ENCODE assay signal across 12 mouse cellular contexts in the genomic region with DNA sequence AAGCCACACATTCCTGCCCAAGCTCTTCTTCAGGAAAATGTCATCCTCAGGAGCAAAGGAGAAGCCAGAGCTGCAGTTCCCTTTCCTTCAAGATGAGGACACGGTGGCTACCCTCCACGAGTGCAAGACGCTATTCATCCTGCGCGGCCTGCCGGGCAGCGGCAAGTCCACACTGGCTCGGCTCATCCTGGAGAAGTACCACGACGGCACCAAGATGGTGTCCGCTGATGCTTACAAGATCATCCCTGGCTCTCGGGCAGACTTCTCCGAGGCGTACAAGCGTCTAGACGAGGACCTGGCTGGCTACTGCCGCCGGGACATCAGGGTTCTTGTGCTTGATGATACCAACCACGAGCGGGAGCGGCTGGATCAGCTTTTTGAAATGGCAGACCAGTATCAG. TPM values are rescaled to one million over a fixed set of nuclear protein-coding genes. Genes with fewer than 3 reads are reported as not detected.
DNase-seq lines count a peak whose midpoint lies in the region; ATAC-seq and TF ChIP-seq lines count a peak whose summit lies in the region.
"Had no signal": no experiment of that assay in that cellular context is flagged by ENCODE, and none has a peak within 500 bp of the region (broad histone marks: within the 10 kb centered on the region; RNA-seq: fewer than 3 reads in every experiment).

No protein-coding gene starts in this region.

- no peak overlapping the region for H3K9ac ChIP-seq in liver, embryonic 13.5 days
- H3K9ac ChIP-seq in liver, embryonic 11.5 days (ENCODE audit: low read depth, low read length): no peak overlapping the region
- H3K9ac ChIP-seq in intestine, embryonic 15.5 days: no peak overlapping the region
- H3K9ac ChIP-seq: lung, embryonic 14.5 days had no signal

- no peak for TF ChIP-seq POLR2A in myocyte (IDR thresholded peaks at IDR 0.05; ENCODE audit: insufficient read length, low read depth)
- no peak for TF ChIP-seq POLR2A in lung, adult 2 months (IDR thresholded peaks at IDR 0.05; ENCODE audit: borderline replicate concordance, extremely low read depth, low read depth, low read length)

- peak overlapping the region; percentile 87; the same call in 1 of the 2 replicates for H3K4me2 ChIP-seq in liver, embryonic 13.5 days
- no peak overlapping the region; the same call in 1 of the 2 replicates for H3K4me2 ChIP-seq in liver, embryonic 11.5 days
- H3K4me2 ChIP-seq in intestine, embryonic 15.5 days (replicated peaks): peak overlapping the region; percentile 69
- no peak overlapping the region for H3K4me2 ChIP-seq in myocyte (ENCODE audit: low read depth)

- 67% methylated on average over 21 of the region's 21 CpGs for WGBS in liver, embryonic 13.5 days (ENCODE audit: insufficient replicate concordance)
- 62% methylated on average over 21 of the region's 21 CpGs for WGBS in liver, embryonic 11.5 days
- 68% methylated on average over 21 of the region's 21 CpGs for WGBS in embryonic facial prominence, embryonic 10.5 days
- WGBS in intestine, embryonic 15.5 days: 73% methylated on average over 21 of the region's 21 CpGs
- 75% methylated on average over 21 of the region's 21 CpGs for WGBS in lung, adult 2 months

- no peaks in the 10 kb centered on the region for H3K9me3 ChIP-seq in liver, embryonic 13.5 days (replicated peaks)
- no peaks in the 10 kb centered on the region for H3K9me3 ChIP-seq in liver, embryonic 11.5 days (ENCODE audit: control insufficient read depth, low read length)
- H3K9me3 ChIP-seq in embryonic facial prominence, embryonic 10.5 days: no peaks in the 10 kb centered on the region
- H3K9me3 ChIP-seq in intestine, embryonic 15.5 days: no peaks in the 10 kb centered on the region

- no peak for ATAC-seq in liver, embryonic 13.5 days (ENCODE audit: low read depth)
- ATAC-seq in liver, embryonic 11.5 days (replicated peaks; ENCODE audit: low FRiP score): no peak
- ATAC-seq in intestine, embryonic 15.5 days: no peak

- no peak overlapping the region for H3K4me3 ChIP-seq in liver, embryonic 13.5 days (replicated peaks)
- H3K4me3 ChIP-seq in liver, embryonic 11.5 days (ENCODE audit: low read depth, low read length): no peak overlapping the region
- H3K4me3 ChIP-seq in embryonic facial prominence, embryonic 10.5 days: peak overlapping the region; percentile 79; the same call in 1 of the 2 replicates
- H3K4me3 ChIP-seq in intestine, embryonic 15.5 days (replicated peaks): no peak overlapping the region
- no peak overlapping the region for H3K4me3 ChIP-seq in myocyte
- H3K4me3 ChIP-seq in lung, adult 2 months (replicated peaks; ENCODE audit: extremely low read depth, low read depth, low read length): no peak overlapping the region

- no peak for TF ChIP-seq CTCF in lung, adult 2 months (IDR thresholded peaks at IDR 0.05; ENCODE audit: insufficient read depth, low read length)

- no peak for DNase-seq in liver, embryonic 13.5 days
- DNase-seq in liver, embryonic 11.5 days (ENCODE audit: low spot score): no peak
- DNase-seq in embryonic facial prominence, embryonic 10.5 days (ENCODE audit: low spot score): no peak
- no peak for DNase-seq in lung, adult 2 months
- no peak for DNase-seq in ovary, adult 18-20 months (ENCODE audit: low spot score)
- no peak for DNase-seq in natural killer cell, adult 2 months (ENCODE audit: low spot score in 2 of 2)
- DNase-seq: adrenal gland, postnatal 14 days; gastrocnemius, postnatal 25 days; lung, embryonic 14.5 days had no signal

- H3K36me3 ChIP-seq in liver, embryonic 13.5 days: peaks cover 24% of the 10 kb centered on the region
- peaks cover 12% of the 10 kb centered on the region for H3K36me3 ChIP-seq in liver, embryonic 11.5 days (ENCODE audit: control insufficient read depth, insufficient read depth, low read length)
- H3K36me3 ChIP-seq in embryonic facial prominence, embryonic 10.5 days (replicated peaks): peaks cover 49% of the 10 kb centered on the region
- peaks cover 18% of the 10 kb centered on the region for H3K36me3 ChIP-seq in intestine, embryonic 15.5 days
- peaks cover 2% of the 10 kb centered on the region for H3K36me3 ChIP-seq in myocyte (ENCODE audit: control insufficient read depth, insufficient read depth)

- H3K27ac ChIP-seq in liver, embryonic 13.5 days: no peak overlapping the region; the same call in 1 of the 2 replicates
- no peak overlapping the region for H3K27ac ChIP-seq in liver, embryonic 11.5 days (ENCODE audit: low read depth, low read length)
- H3K27ac ChIP-seq in embryonic facial prominence, embryonic 10.5 days (replicated peaks): 0 out of 2 replicates have a peak overlapping the region, but pooled peaks have one; percentile 19
- no peak overlapping the region for H3K27ac ChIP-seq in intestine, embryonic 15.5 days

- H3K79me2 ChIP-seq in myocyte (ENCODE audit: control insufficient read depth, insufficient read depth): no peaks in the 10 kb centered on the region

- H3K4me1 ChIP-seq in liver, embryonic 13.5 days (replicated peaks): peaks cover 25% of the 10 kb centered on the region
- H3K4me1 ChIP-seq in liver, embryonic 11.5 days (replicated peaks; ENCODE audit: control insufficient read depth, insufficient read depth, low read length): peaks cover 10% of the 10 kb centered on the region
- peaks cover 22% of the 10 kb centered on the region for H3K4me1 ChIP-seq in embryonic facial prominence, embryonic 10.5 days
- peaks cover 7% of the 10 kb centered on the region; the same call in 1 of the 2 replicates for H3K4me1 ChIP-seq in intestine, embryonic 15.5 days (replicated peaks)
- H3K4me1 ChIP-seq in lung, adult 2 months (ENCODE audit: control insufficient read depth, insufficient read depth, low read length): peaks cover 5% of the 10 kb centered on the region; the same call in 1 of the 2 replicates

- no peak overlapping the region for H3ac ChIP-seq in myocyte (ENCODE audit: control insufficient read depth, insufficient read length)

- peaks cover 6% of the 10 kb centered on the region for H3K27me3 ChIP-seq in liver, embryonic 13.5 days
- 0 out of 2 replicates have a peak, but pooled peaks cover 2% of the 10 kb centered on the region for H3K27me3 ChIP-seq in liver, embryonic 11.5 days (replicated peaks; ENCODE audit: control insufficient read depth, insufficient read depth, low read length)
- H3K27me3 ChIP-seq in embryonic facial prominence, embryonic 10.5 days (replicated peaks; ENCODE audit: low read depth, poor library complexity, severe bottlenecking): peaks cover 34% of the 10 kb centered on the region
- H3K27me3 ChIP-seq in intestine, embryonic 15.5 days (replicated peaks): 0 out of 2 replicates have a peak, but pooled peaks cover under 1% of the 10 kb centered on the region
- H3K27me3 ChIP-seq in myocyte (ENCODE audit: control insufficient read depth, insufficient read depth, insufficient read length): no peaks in the 10 kb centered on the region

TF ChIP-seq in myocyte, 11 proteins besides CTCF, POLR2A, EP300 and RAD21:
- TF ChIP-seq MYOG (IDR thresholded peaks at IDR 0.05; ENCODE audit: control insufficient read depth in 1 of 3, insufficient read depth in 1 of 3, insufficient read length in 2 of 3, low read depth in 2 of 3) (no peak), POLR2AphosphoS2 (IDR thresholded peaks at IDR 0.05; ENCODE audit: insufficient read length, low read depth) (peak; percentile 45), MYOD1 (IDR thresholded peaks at IDR 0.05; ENCODE audit: control insufficient read depth in 1 of 3, insufficient read length in 2 of 3, low read depth in 2 of 3) (no peak)

RNA-seq across cellular contexts. Expression of gene Cnp, which starts 1.6 kb away (rescaled TPM):
- 13.2 and 14.1 TPM in 2 replicates for polyA plus RNA-seq in liver, embryonic 13.5 days (2015; fragmentation: Nextera tagmentation; extraction: Ambion mirVana)
- 19.4 and 19.7 TPM in 2 replicates for polyA plus RNA-seq in liver, embryonic 11.5 days (2014; fragmentation: Nextera tagmentation; extraction: Ambion mirVana)
- 21.3 and 25.1 TPM in 2 replicates for polyA plus RNA-seq in embryonic facial prominence, embryonic 10.5 days (2016; fragmentation: Nextera tagmentation; extraction: Ambion mirVana)
- polyA plus RNA-seq in intestine, embryonic 15.5 days (2015; fragmentation: Nextera tagmentation; extraction: Ambion mirVana): 32.1 and 34.4 TPM in 2 replicates
- 18.5 TPM for polyA plus RNA-seq in myocyte (2012; fragmentation: generic; extraction: Trizol)
- 27.5 and 29.9 TPM in 2 replicates for polyA plus RNA-seq in lung, adult 2 months (2012; rRNA removed)

RNA-seq across cellular contexts. Expression of gene Ttc25, which starts 30.8 kb away (rescaled TPM):
- polyA plus RNA-seq in liver, embryonic 13.5 days (2015; fragmentation: Nextera tagmentation; extraction: Ambion mirVana): 0.08 and 0.16 TPM in 2 replicates
- 0.18 and 0.26 TPM in 2 replicates for polyA plus RNA-seq in liver, embryonic 11.5 days (2014; fragmentation: Nextera tagmentation; extraction: Ambion mirVana)
- 1.4 and 1.7 TPM in 2 replicates for polyA plus RNA-seq in embryonic facial prominence, embryonic 10.5 days (2016; fragmentation: Nextera tagmentation; extraction: Ambion mirVana)
- 0.19 and 0.20 TPM in 2 replicates for polyA plus RNA-seq in intestine, embryonic 15.5 days (2015; fragmentation: Nextera tagmentation; extraction: Ambion mirVana)
- polyA plus RNA-seq in myocyte (2012; fragmentation: generic; extraction: Trizol): 0.71 TPM
- 1.8 and 3.4 TPM in 2 replicates for polyA plus RNA-seq in lung, adult 2 months (2012; rRNA removed)
- polyA plus RNA-seq: erythroblast, embryonic 14.5 days had no signal

RNA-seq across cellular contexts. Expression of gene Nkiras2, which starts 42.8 kb away (rescaled TPM):
- 19.9 and 20.9 TPM in 2 replicates for polyA plus RNA-seq in liver, embryonic 13.5 days (2015; fragmentation: Nextera tagmentation; extraction: Ambion mirVana)
- polyA plus RNA-seq in liver, embryonic 11.5 days (2014; fragmentation: Nextera tagmentation; extraction: Ambion mirVana): 35.4 and 36.5 TPM in 2 replicates
- polyA plus RNA-seq in embryonic facial prominence, embryonic 10.5 days (2016; fragmentation: Nextera tagmentation; extraction: Ambion mirVana): 77.2 and 81.4 TPM in 2 replicates
- 57.6 and 65.0 TPM in 2 replicates for polyA plus RNA-seq in intestine, embryonic 15.5 days (2015; fragmentation: Nextera tagmentation; extraction: Ambion mirVana)
- polyA plus RNA-seq in myocyte (2012; fragmentation: generic; extraction: Trizol): 130 TPM
- polyA plus RNA-seq in lung, adult 2 months (2012; rRNA removed): 59.4 and 84.5 TPM in 2 replicates

RNA-seq across cellular contexts. Expression of gene Dnajc7, which starts 43.7 kb away (rescaled TPM):
- 70.7 and 86.2 TPM in 2 replicates for polyA plus RNA-seq in liver, embryonic 13.5 days (2015; fragmentation: Nextera tagmentation; extraction: Ambion mirVana)
- polyA plus RNA-seq in liver, embryonic 11.5 days (2014; fragmentation: Nextera tagmentation; extraction: Ambion mirVana): 70.6 and 70.8 TPM in 2 replicates
- polyA plus RNA-seq in embryonic facial prominence, embryonic 10.5 days (2016; fragmentation: Nextera tagmentation; extraction: Ambion mirVana): 272 and 279 TPM in 2 replicates
- 188 TPM in 2 replicates for polyA plus RNA-seq in intestine, embryonic 15.5 days (2015; fragmentation: Nextera tagmentation; extraction: Ambion mirVana)
- polyA plus RNA-seq in myocyte (2012; fragmentation: generic; extraction: Trizol): 113 TPM
- 29.8 and 56.5 TPM in 2 replicates for polyA plus RNA-seq in lung, adult 2 months (2012; rRNA removed)

RNA-seq across cellular contexts. Expression of gene Acly, which starts 48.5 kb away (rescaled TPM):
- polyA plus RNA-seq in liver, embryonic 13.5 days (2015; fragmentation: Nextera tagmentation; extraction: Ambion mirVana): 86.2 and 108 TPM in 2 replicates
- 159 and 194 TPM in 2 replicates for polyA plus RNA-seq in liver, embryonic 11.5 days (2014; fragmentation: Nextera tagmentation; extraction: Ambion mirVana)
- polyA plus RNA-seq in embryonic facial prominence, embryonic 10.5 days (2016; fragmentation: Nextera tagmentation; extraction: Ambion mirVana): 291 and 321 TPM in 2 replicates
- polyA plus RNA-seq in intestine, embryonic 15.5 days (2015; fragmentation: Nextera tagmentation; extraction: Ambion mirVana): 146 and 153 TPM in 2 replicates
- 95.5 TPM for polyA plus RNA-seq in myocyte (2012; fragmentation: generic; extraction: Trizol)
- polyA plus RNA-seq in lung, adult 2 months (2012; rRNA removed): 166 and 217 TPM in 2 replicates

Comparison
In these comparisons a context has a peak if more than half of its experiments do, and no peak if none do; other contexts are left out.
1. H3K4me2 ChIP-seq: peak in liver, embryonic 13.5 days (single experiment) and intestine, embryonic 15.5 days (single experiment); none in liver, embryonic 11.5 days (single experiment) and myocyte (single experiment).